29 mouse cellular contexts compared by ENCODE assay signal in the genomic region with DNA sequence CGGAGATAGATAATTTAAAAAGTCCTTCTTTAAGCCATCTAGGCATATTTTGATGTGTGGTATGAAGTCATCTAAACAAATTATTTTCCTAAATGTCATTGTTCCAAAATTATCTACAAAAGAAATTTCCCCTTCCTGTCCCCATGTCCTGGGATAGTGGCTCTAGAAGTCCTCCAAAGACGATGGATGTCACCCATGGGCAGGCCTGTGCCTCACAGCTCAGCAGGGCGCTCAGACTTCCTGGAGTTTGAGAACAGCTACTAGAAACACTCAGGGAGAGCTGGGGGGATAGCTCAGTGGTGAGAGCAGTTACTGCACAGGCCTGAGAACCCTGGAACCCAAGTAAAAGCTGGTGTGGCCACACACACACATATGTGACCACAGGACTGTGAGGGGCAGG.
A peak's percentile ranks its signal among the peaks of the same experiment; 100 is the strongest.
DNase-seq lines count a peak whose midpoint lies in the region; ATAC-seq and TF ChIP-seq lines count a peak whose summit lies in the region.
"Had no signal": no experiment of that assay in that cellular context is flagged by ENCODE, and none has a peak within 500 bp of the region (broad histone marks: within the 10 kb centered on the region; RNA-seq: fewer than 3 reads in every experiment).

No protein-coding gene starts in this region.

- no peak overlapping the region for H3K9ac ChIP-seq in lung, embryonic 16.5 days (ENCODE audit: low read length)
- H3K9ac ChIP-seq: heart, embryonic 13.5 days; hindbrain, embryonic 14.5 days; liver, embryonic 14.5 days had no signal

- TF ChIP-seq POLR2A in small intestine, adult 2 months (IDR thresholded peaks at IDR 0.05; ENCODE audit: low read depth, low read length) = no peak

- 0 out of 2 replicates have a peak, but pooled peaks have one; percentile 26 for ATAC-seq in lung, embryonic 16.5 days (ENCODE audit: low read depth)
- ATAC-seq: activated CD4-positive, CD25-positive, alpha-beta regulatory T cell, adult 4 months; forebrain, embryonic 16.5 days had no signal

- 0 out of 2 replicates have a peak, but pooled peaks cover 3% of the 10 kb centered on the region for H3K9me3 ChIP-seq in lung, embryonic 16.5 days (ENCODE audit: control insufficient read depth, low read length)
- H3K9me3 ChIP-seq: heart, embryonic 13.5 days had no signal

- 62% methylated on average over 3 of the region's 3 CpGs for WGBS in lung, embryonic 16.5 days
- 68% methylated on average over 3 of the region's 3 CpGs for WGBS in small intestine, adult 2 months

- no peaks in the 10 kb centered on the region for H3K27me3 ChIP-seq in lung, embryonic 16.5 days (ENCODE audit: control insufficient read depth, insufficient read depth, low read depth, low read length)
- H3K27me3 ChIP-seq in small intestine, adult 2 months (ENCODE audit: control insufficient read depth, insufficient read depth, low read length) = no peaks in the 10 kb centered on the region
- H3K27me3 ChIP-seq: CH12.LX; heart, embryonic 13.5 days had no signal

- no peak for DNase-seq in layer of hippocampus, adult 2 months (ENCODE audit: low spot score in 2 of 2)
- no peak for DNase-seq in layer of hippocampus, adult 8-10 months (ENCODE audit: low spot score in 2 of 2)
- peak; percentile 63 for DNase-seq in lung, postnatal 10 days
- no peak for DNase-seq in spleen, adult 18-20 months
- DNase-seq: adrenal gland, adult 2 months; adrenal gland, postnatal 36 days; B cell, adult 2 months; cerebellum, adult 18-20 months; cerebellum, postnatal 10 days; gastrocnemius, adult 2 months; gastrocnemius, postnatal 36 days; heart, adult 18-20 months; heart, postnatal 10 days; kidney, adult 18-20 months; left cerebral cortex, postnatal 4 days; midbrain, embryonic 14.5 days; thymus, adult 18-20 months; thymus, postnatal 25 days had no signal

- H3K27ac ChIP-seq in layer of hippocampus, adult 2 months = peak overlapping the region; percentile 79
- H3K27ac ChIP-seq in lung, embryonic 16.5 days (ENCODE audit: low read length) = peak overlapping the region; percentile 77
- peak overlapping the region; percentile 37; the same call in 1 of the 2 replicates for H3K27ac ChIP-seq in small intestine, adult 2 months (ENCODE audit: insufficient read depth, low read depth, low read length)
- H3K27ac ChIP-seq: gastrocnemius, adult 2 months; heart, embryonic 13.5 days; hindbrain, embryonic 14.5 days; kidney, postnatal 0 days; liver, embryonic 14.5 days; macrophage had no signal

- H3K4me3 ChIP-seq in layer of hippocampus, adult 2 months = no peak overlapping the region
- H3K4me3 ChIP-seq in lung, embryonic 16.5 days (ENCODE audit: low read length) = no peak overlapping the region
- H3K4me3 ChIP-seq in small intestine, adult 2 months (ENCODE audit: low read depth, low read length) = no peak overlapping the region
- H3K4me3 ChIP-seq: erythroblast, embryonic 14.5 days; gastrocnemius, adult 2 months; heart, embryonic 13.5 days had no signal

- peaks cover 7% of the 10 kb centered on the region for H3K4me1 ChIP-seq in lung, embryonic 16.5 days (replicated peaks; ENCODE audit: control insufficient read depth, insufficient read depth, low read length)
- H3K4me1 ChIP-seq in small intestine, adult 2 months (ENCODE audit: control insufficient read depth, insufficient read depth, insufficient read length, low read length) = no peaks in the 10 kb centered on the region; the same call in 1 of the 2 replicates

- no peaks in the 10 kb centered on the region for H3K36me3 ChIP-seq in lung, embryonic 16.5 days (ENCODE audit: control insufficient read depth, insufficient read depth, low read length)
- no peaks in the 10 kb centered on the region for H3K36me3 ChIP-seq in small intestine, adult 2 months (ENCODE audit: control insufficient read depth, insufficient read depth, low read length)
- H3K36me3 ChIP-seq: heart, embryonic 13.5 days had no signal

- no peak overlapping the region for H3K4me2 ChIP-seq in lung, embryonic 16.5 days (ENCODE audit: low read depth, low read length)
- H3K4me2 ChIP-seq: heart, embryonic 13.5 days; hindbrain, embryonic 14.5 days had no signal

- no peak for TF ChIP-seq CTCF in layer of hippocampus, adult 2 months (conservative IDR thresholded peaks at IDR 0.05)
- no peak for TF ChIP-seq CTCF in small intestine, adult 2 months (IDR thresholded peaks at IDR 0.05; ENCODE audit: extremely low read depth, insufficient read length, insufficient replicate concordance, low read depth, low read length)
